Mouse (Mus musculus) limb, embryonic 10.5 days (tissue): Measurements from ENCODE around the gene Hist1h4a. TPM values are rescaled to one million over a fixed set of nuclear protein-coding genes. Genes with fewer than 3 reads are reported as not detected.
A peak's percentile ranks its signal among the peaks of the same experiment; 100 is the strongest.

Experiments
- DNase-seq: peaks from one replicate; pipeline ENCODE4 v3.0.0-alpha.2; 2017; ENCODE audit warnings: low spot score
- H3K27ac ChIP-seq: fragments of 300-500 bp; sonication (generic); 2 replicates; pipeline ENCODE4 v1.5.1; 2016; ENCODE audit warnings: mild to moderate bottlenecking
- H3K27me3 ChIP-seq: fragments of 300-500 bp; sonication (generic); 2 replicates; pipeline ENCODE4 v1.6.1; 2016; ENCODE audit warnings: low read depth, mild to moderate bottlenecking; ENCODE audit not compliant: poor library complexity, severe bottlenecking
- H3K36me3 ChIP-seq: fragments of 300-500 bp; sonication (generic); 2 replicates; pipeline ENCODE4 v1.6.1; 2016; ENCODE audit warnings: mild to moderate bottlenecking, moderate library complexity
- H3K4me1 ChIP-seq: fragments of 300-500 bp; sonication (generic); 2 replicates; pipeline ENCODE4 v1.6.1; 2016
- H3K4me3 ChIP-seq: fragments of 300-500 bp; sonication (generic); 2 replicates; pipeline ENCODE4 v1.5.1; 2016; ENCODE audit warnings: mild to moderate bottlenecking, moderate library complexity
- H3K9me3 ChIP-seq: fragments of 300-500 bp; sonication (generic); replicated peaks from 2 replicates; pipeline ENCODE4 v1.6.1; 2016; ENCODE audit warnings: mild to moderate bottlenecking
- WGBS: fragments of 180-500 bp; shearing (Covaris S2); methylation state at CpG from one replicate; pipeline ENCODE4 v1.1.7; 2016; 5-methylcytosine and 5-hydroxymethylcytosine counted together
- polyA plus RNA-seq: library from polyadenylated mRNA; unstranded; fragments of >200 nt; fragmentation: Nextera tagmentation; extraction: Ambion mirVana; gene quantifications from 2 replicates; pipeline ENCODE4 v1.2.1, GENCODE M21; 2016

Gene Hist1h4a
- polyA plus RNA-seq, 1 experiment from 2014 or later = 0.51 TPM

DNA sequence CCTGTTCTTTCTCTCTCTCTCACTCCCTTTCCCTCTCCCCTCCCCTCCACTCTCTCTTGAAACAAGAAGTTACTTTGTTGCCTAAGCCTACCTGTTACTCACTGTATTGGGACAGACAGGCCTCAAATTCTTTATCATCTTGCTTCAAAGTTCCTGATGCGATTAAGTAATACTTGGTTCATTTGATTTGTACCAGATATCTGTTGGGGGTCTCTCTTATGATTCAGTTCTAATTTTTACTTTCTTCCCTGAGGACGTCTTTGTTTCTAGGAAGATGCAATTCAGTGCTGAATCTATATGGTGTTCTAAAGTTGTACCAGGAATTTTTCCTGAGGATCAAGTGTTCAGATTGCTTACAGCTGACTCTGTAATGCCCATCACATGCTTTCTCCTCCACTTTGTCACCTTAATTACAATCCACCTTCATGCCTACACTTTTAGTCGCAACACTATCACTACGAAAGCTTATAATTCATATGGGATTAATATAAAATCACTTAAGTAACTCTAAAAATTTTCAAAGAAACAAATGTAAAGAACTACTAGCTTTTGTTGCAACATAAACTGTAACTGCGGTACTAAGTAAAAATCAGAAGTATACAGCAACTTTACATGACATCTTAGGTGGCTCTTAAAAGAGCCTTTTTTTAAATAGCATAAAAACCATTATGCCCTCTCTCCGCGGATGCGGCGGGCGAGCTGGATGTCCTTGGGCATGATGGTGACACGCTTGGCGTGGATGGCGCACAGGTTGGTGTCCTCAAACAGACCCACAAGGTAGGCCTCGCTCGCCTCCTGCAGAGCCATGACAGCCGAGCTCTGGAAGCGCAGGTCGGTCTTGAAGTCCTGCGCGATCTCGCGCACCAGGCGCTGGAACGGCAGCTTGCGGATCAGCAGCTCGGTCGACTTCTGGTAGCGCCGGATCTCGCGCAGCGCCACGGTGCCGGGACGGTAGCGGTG is 16.3 kb downstream of the Hist1h4a start:
- DNase-seq = no peak
- 2% methylated on average over 15 of the region's 36 CpGs for WGBS
- no peaks in the 10 kb centered on the region for H3K9me3 ChIP-seq

DNA sequence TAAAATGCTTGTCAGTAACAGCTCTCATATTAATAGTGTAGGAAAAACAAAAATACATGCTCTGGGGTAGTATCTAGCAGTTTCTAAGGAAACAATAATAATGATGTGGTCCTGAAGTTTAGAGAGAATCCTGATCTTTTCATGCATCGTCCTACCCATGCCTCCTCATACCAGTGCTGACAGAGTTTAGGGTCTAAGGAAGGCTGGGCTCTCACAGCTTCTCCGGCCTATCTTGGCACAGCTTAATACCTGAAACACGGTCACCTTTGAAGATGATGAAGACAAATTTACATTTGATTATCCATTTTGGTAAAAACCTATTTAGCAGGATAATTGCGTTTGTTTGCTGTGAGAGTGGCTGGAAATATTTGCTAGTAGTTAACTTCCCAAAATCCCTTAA is 17.1 kb downstream of the Hist1h4a start:
- H3K4me1 ChIP-seq = peaks cover 31% of the 10 kb centered on the region
- no peaks in the 10 kb centered on the region for H3K27me3 ChIP-seq
- peak overlapping the region; percentile 59 for H3K4me3 ChIP-seq

More for the DNA sequence above, 16.3 kb downstream of the Hist1h4a start:
- H3K27me3 ChIP-seq = no peaks in the 10 kb centered on the region
- H3K27ac ChIP-seq = peak overlapping the region; percentile 98
- peak overlapping the region; percentile 59 for H3K4me3 ChIP-seq
- H3K4me1 ChIP-seq = peaks cover 28% of the 10 kb centered on the region
- no peaks in the 10 kb centered on the region for H3K36me3 ChIP-seq

DNA sequence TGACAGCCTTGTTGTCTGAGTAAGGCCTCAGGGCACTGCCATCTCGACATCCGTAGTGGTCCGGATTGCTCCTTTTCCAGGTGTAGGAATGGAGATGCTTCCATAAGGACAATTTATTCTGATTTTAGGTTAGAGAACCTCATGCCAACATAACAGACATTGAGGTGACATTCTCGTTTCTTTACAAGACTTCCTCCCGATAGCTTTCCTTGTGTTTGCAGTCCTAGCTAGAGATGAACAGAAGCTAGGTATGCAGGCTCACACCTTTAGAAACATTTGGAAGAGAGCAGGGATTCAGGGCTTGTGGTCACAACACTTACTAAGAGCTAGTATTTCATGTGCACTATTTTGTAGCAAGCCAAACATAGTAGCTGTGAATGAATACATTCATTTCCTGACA is 17.8 kb downstream of the Hist1h4a start:
- no peak for DNase-seq
- H3K9me3 ChIP-seq = no peaks in the 10 kb centered on the region
- WGBS = 83% methylated on average over 5 of the region's 5 CpGs
- peak overlapping the region; percentile 58 for H3K27ac ChIP-seq
- peaks cover 25% of the 10 kb centered on the region for H3K4me1 ChIP-seq
- H3K27me3 ChIP-seq = no peaks in the 10 kb centered on the region
- no peaks in the 10 kb centered on the region for H3K36me3 ChIP-seq
- no peak overlapping the region for H3K4me3 ChIP-seq

More for the DNA sequence above, 17.1 kb downstream of the Hist1h4a start:
- no peak for DNase-seq
- no peaks in the 10 kb centered on the region for H3K9me3 ChIP-seq
- 53% methylated on average over 4 of the region's 4 CpGs for WGBS
- peak overlapping the region; percentile 98 for H3K27ac ChIP-seq
- H3K36me3 ChIP-seq = no peaks in the 10 kb centered on the region

DNA sequence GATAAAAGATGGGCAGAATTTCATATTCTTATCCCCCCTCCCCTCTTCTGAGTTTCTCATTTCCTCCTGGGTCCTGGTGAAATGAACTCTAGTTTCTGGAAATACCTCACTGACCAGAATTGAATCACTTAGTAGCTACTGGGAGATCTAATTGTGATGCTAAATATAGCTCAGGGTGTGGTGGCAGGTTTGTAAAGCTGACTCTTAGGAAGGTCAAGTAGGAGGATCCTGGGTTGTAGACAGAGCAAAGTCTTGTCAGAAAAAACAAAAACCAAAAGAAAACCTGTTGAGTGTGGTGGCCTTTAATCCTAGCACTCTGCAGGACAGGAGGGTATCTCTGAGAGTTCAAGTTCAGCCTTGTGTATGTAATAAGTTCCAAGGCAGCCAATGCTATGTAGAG is 19.0 kb downstream of the Hist1h4a start:
- Histone ChIP-seq H3K9me3 (no peaks in the 10 kb centered on the region), H3K27ac (peak overlapping the region; percentile 48), H3K36me3 (no peaks in the 10 kb centered on the region), H3K4me3 (no peak overlapping the region), H3K27me3 (no peaks in the 10 kb centered on the region), H3K4me1 (peaks cover 20% of the 10 kb centered on the region)
- no peak for DNase-seq

DNA sequence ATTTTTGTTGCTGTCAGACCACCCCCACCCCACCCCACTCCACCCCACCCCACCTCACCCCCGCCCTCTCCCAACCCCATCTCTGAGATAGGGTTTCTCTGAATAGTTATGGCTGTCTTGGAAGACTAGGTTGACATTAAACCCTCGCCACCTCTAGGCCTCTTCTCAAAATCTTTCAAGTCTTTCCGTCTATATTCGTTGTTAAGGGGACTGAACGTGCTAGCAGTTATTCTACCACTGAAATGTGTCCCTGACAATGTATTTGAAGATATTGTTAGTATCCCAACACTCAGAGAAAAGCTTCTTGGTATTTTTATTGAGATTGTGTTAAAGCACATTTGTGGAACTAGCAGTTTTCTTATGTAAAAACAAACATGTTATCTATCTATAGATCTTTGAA is 20.1 kb downstream of the Hist1h4a start:
- Histone ChIP-seq H3K9me3 (no peaks in the 10 kb centered on the region), H3K4me3 (peak overlapping the region; percentile 64), H3K4me1 (peaks cover 19% of the 10 kb centered on the region), H3K27me3 (no peaks in the 10 kb centered on the region), H3K27ac (peak overlapping the region; percentile 96), H3K36me3 (no peaks in the 10 kb centered on the region)
- DNase-seq = no peak
- WGBS = 65% methylated on average over 5 of the region's 5 CpGs

DNA sequence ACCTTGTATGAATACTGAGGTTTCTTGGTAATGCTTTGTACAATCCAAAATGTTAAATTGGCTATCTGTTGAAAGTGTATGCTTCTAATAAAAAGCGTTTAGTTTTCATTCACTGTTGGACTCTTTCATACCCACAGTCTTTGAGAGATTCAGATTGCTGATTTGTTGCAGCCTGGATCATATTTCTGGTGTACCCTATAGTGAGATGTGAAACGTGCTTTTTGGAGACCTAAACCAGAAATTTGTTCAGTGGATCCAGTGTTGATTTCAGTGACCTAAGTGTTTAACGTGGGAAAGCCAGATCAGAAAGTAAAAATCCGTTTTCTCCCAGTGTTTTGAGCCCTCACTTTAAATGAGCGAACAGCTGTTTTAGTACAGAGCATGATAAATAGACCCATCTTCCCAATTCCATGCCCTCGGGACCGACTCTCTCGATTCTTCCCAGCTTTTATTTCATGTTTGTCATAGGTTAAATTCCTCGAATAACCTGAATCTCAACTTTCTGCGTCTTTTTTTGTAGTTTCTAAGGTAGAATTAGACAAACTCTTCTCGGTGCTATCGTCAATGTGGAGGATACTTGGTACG is 20.7 kb downstream of the Hist1h4a start:
- no peaks in the 10 kb centered on the region for H3K36me3 ChIP-seq
- WGBS = 30% methylated on average over 13 of the region's 13 CpGs
- peaks cover 19% of the 10 kb centered on the region for H3K4me1 ChIP-seq
- DNase-seq = no peak
- peak overlapping the region; percentile 64 for H3K4me3 ChIP-seq
- no peaks in the 10 kb centered on the region for H3K27me3 ChIP-seq
- H3K9me3 ChIP-seq = no peaks in the 10 kb centered on the region
- H3K27ac ChIP-seq = peak overlapping the region; percentile 96

DNA sequence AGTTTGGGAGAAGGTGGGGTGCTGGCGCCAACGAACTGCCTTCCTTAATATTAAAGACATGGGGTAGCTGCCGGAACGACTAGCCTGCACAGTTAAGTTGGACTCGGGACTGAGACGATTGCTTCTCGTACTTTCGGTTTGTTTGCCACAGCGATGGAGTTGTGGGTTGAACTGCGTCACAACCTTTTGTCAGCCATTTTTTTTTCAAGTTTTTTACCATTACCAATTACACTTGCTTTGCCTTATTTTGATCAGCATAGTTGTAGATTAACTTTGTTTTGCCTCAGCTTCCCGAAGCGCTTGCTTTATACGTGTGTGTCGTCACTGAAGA is 21.1 kb downstream of the Hist1h4a start:
- Histone ChIP-seq H3K4me3 (peak overlapping the region; percentile 64), H3K27ac (peak overlapping the region; percentile 96), H3K4me1 (peaks cover 19% of the 10 kb centered on the region), H3K9me3 (no peaks in the 10 kb centered on the region), H3K27me3 (no peaks in the 10 kb centered on the region), H3K36me3 (no peaks in the 10 kb centered on the region)
- WGBS = 1% methylated on average over 14 of the region's 14 CpGs
- DNase-seq = no peak

DNA sequence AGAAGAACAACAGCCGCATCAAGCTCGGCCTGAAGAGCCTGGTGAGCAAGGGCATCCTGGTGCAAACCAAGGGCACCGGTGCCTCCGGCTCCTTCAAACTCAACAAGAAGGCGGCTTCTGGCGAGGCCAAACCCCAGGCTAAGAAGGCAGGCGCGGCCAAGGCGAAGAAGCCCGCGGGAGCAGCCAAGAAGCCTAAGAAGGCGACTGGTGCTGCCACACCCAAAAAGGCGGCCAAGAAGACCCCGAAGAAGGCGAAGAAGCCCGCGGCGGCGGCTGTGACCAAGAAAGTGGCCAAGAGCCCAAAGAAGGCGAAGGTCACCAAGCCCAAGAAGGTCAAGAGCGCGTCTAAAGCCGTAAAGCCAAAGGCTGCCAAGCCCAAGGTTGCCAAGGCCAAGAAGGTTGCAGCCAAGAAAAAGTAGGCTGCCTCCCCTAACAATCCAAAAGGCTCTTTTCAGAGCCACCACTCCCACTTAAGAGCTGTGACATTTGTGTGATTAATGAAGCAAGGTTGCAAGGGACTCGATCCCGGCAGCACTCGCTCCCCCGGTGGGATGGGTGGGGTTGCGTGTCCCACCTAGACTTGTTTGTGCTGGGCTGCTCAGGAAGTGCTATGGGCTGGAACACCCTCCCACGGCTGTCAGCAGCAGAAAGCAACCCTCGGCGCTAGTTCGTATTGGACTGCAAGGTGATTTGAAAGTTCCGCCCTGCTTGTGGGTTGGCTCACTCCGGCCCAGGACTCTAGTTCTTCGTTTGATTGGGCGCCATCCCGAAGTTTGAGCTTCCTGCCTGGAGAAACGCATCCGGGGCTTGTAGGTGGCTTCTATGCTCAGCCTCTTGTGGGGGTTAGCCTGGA is 21.7 kb downstream of the Hist1h4a start:
- Histone ChIP-seq H3K36me3 (no peaks in the 10 kb centered on the region), H3K9me3 (no peaks in the 10 kb centered on the region), H3K4me3 (peak overlapping the region; percentile 64), H3K27ac (peak overlapping the region; percentile 96), H3K27me3 (no peaks in the 10 kb centered on the region), H3K4me1 (peaks cover 16% of the 10 kb centered on the region)
- peak; percentile 92 for DNase-seq
- WGBS = under 1% methylated on average over 39 of the region's 39 CpGs

DNA sequence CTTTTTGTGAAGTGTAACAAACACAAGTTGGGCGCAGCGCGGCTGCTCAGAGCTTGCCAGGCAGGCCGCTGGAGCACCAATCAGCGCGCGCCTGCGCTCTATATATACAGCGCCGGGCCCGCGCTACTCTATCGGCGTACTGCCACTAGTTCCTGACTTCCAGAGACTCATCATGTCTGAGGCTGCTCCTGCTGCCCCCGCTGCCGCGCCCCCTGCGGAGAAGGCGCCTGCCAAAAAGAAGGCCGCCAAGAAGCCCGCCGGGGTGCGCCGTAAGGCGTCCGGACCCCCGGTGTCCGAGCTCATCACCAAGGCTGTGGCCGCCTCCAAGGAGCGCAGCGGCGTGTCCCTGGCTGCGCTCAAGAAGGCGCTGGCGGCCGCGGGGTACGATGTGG is 22.4 kb downstream of the Hist1h4a start, which contains the start of gene Hist1h1c:
Hist1h1c (plus strand) TSS at position 132 of the 392 bp plus-strand sequence.
- H3K36me3 ChIP-seq = no peaks in the 10 kb centered on the region
- no peaks in the 10 kb centered on the region for H3K9me3 ChIP-seq
- peak within 1 kb of the TSS; percentile 96 for H3K27ac ChIP-seq
- under 1% methylated on average over 38 of the region's 38 CpGs for WGBS
- DNase-seq = peak; percentile 93
- H3K27me3 ChIP-seq = no peaks in the 10 kb centered on the region
- peak within 1 kb of the TSS; percentile 64 for H3K4me3 ChIP-seq
- peaks cover 15% of the 10 kb centered on the region for H3K4me1 ChIP-seq

DNA sequence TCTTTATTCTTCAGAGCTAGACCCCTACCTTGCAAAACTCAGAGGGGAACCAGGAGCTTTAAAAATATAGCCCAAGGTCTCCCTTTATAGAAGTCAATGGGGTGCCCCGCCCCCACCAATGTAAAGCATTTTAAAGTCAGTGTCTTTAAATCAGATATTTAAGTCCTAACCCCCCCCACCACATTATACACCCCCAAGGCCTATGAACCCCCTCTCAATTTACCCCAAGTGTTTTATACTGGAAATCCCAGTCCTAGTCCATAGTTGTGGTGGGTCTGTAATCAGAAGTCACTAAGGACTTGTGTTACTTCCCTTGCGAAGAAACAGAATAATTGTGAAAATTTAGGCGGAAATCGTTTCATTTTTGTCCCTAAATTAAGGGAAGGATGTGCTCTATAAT is 23.0 kb downstream of the Hist1h4a start:
- H3K9me3 ChIP-seq = no peaks in the 10 kb centered on the region
- no peaks in the 10 kb centered on the region for H3K27me3 ChIP-seq
- WGBS = 24% methylated on average over 4 of the region's 4 CpGs
- H3K4me1 ChIP-seq = peaks cover 15% of the 10 kb centered on the region
- peak overlapping the region; percentile 64 for H3K4me3 ChIP-seq
- no peak for DNase-seq
- peak overlapping the region; percentile 96 for H3K27ac ChIP-seq
- H3K36me3 ChIP-seq = no peaks in the 10 kb centered on the region

DNA sequence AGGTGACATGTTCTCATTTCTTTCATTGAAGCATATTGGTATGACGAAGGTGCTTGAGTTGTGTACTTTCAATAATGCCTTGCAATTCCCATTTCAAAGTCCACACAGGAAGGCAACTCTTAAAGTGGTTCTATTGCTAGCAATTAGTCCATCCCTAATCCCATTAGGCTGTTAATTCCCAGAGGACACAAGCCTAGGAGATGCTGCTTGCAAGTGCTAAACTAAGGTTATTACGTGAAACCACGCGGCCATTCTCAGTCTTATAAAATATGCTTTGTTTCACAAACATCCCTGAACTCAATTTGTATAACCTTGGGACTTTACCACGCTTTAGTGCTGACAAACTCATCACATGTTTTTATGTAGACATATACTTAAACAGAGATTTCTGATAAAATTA is 23.9 kb downstream of the Hist1h4a start:
- no peaks in the 10 kb centered on the region for H3K9me3 ChIP-seq
- no peak overlapping the region for H3K4me3 ChIP-seq
- H3K36me3 ChIP-seq = no peaks in the 10 kb centered on the region
- H3K27me3 ChIP-seq = no peaks in the 10 kb centered on the region
- H3K27ac ChIP-seq = peak overlapping the region; percentile 96
- 87% methylated on average over 5 of the region's 5 CpGs for WGBS
- DNase-seq = no peak
- peaks cover 15% of the 10 kb centered on the region for H3K4me1 ChIP-seq

DNA sequence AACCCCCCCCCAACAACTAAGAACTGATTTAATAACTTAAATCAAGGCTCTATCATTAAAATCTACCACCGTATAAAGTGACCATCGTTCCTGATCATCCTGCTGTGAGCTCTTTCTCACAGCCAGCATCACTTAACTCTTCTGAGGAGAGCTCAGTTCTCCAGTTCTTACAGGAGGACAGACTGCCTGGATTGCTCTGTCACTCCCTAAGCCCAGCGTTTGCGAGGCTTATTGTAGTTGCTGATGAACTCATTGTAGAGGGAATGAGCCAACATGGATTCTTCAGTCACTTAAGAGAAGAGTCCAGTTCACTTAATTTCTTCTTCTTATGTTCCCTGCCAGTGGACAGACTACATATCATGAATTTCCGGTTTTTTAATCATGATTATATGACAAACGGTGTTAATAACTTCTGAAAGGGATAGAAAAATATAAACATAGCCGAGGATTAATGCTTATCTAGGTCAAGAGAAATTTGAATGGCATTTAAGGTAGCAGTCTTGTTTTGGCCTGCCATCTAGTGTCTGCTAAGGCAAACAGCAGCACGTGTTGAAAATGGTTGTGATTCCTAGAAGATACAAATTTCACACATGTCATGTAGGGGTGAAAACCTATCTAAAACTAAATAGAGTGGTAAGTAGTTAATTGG is 28.8 kb downstream of the Hist1h4a start:
- Histone ChIP-seq H3K4me1 (no peaks in the 10 kb centered on the region), H3K4me3 (no peak overlapping the region), H3K36me3 (no peaks in the 10 kb centered on the region), H3K27me3 (no peaks in the 10 kb centered on the region), H3K27ac (no peak overlapping the region), H3K9me3 (no peaks in the 10 kb centered on the region)
- no peak for DNase-seq
- WGBS = 27% methylated on average over 8 of the region's 8 CpGs
